Mouse (Mus musculus) cerebellum, postnatal 25 days (tissue): ENCODE measurements around the gene Bckdha.

Experiments
- DNase-seq, 2 experiments: peaks; one replicate each; pipeline ENCODE4 v3.0.0; 2021; ENCODE audit warnings: mixed read lengths in 2 of 2

Bckdha gene

DNA sequence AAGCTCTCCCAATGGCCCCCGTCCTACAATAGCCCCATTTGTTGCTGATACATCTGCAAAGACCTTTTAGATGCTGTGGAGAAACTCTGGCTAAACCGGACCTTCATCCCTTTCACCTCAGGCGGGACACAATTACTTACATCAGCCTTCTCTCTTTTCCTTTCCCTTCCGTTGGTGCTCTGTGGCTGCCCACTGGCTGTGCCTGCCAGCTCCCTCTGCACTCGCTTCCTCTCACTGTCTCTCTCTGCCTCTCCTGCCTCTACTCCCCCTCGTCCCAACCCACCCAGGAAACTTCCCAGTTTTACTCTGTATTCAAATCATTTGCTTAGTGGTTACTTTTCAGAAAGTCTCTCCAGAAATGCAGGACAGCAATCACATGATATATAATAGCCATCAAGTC is 48.7 kb downstream of the Bckdha start:
- no peak for DNase-seq

DNA sequence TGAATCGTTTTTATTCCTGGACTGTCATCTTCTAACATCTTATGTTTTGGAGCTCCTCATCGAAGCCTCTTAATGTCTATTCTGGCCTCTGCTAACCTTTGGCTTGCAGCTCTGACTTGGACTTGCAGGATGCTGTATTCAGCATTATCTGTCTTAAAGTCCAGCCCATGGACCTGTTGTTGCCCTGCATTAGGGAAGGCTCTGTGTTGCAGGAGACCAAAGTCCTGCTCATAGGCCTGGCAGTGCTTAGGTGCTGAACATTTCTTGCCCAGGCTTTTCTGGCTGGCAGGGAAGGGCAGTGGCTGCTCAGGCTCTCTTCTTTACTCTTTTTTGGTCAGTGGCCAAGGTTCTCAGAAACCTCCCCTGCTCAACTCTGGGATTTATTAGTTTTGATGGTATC is 51.6 kb downstream of the Bckdha start:
- DNase-seq, result no peak

- DNase-seq, result no peak
Observed at GRCm38 (mm10) chr7:25606625-25607063, 52.1 kb downstream of the Bckdha start.

DNA sequence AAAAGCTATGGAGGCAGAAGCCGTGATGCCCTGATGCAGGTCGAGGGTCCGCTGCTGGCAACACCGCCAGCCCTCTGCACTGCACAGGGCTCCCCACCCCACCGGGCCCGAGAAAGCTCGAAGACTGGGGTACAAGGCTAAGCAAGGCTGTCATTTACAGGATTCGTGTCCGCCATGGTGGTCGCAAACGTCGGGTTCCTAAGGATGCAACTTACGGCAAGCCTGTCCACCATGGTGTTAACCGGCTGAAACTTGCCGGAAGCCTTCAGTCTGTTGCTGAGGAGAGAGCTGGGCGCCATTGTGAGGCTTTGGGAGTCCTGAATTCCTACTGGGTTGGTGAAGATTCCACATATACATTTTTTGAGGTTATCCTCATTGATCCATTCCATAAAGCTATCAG is 57.4 kb downstream of the Bckdha start:
- DNase-seq, result no peak

DNA sequence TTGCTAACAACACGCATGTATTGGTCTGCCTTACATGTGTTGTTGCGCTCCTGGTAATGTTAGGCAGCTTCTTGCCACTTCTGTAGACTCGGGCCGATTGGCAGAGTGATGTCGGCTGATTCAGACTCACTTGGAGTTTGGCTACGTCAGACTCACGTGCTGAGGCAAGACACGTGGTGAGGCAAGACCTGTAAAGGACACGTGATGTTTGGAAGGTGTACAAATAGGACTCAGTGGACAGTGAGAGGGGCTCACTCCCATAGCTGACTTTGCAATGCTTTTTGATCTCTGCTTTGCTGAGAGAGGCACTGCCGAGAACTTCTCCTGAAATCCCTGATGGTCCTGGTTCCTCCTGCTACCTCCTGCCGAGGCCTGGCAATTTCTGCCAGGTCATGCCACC is 58.1 kb downstream of the Bckdha start:
- no peak for DNase-seq

- DNase-seq, result peak; percentile 73 to 84
Observed at GRCm38 (mm10) chr7:25599663-25600062, 59.1 kb downstream of the Bckdha start.

DNA sequence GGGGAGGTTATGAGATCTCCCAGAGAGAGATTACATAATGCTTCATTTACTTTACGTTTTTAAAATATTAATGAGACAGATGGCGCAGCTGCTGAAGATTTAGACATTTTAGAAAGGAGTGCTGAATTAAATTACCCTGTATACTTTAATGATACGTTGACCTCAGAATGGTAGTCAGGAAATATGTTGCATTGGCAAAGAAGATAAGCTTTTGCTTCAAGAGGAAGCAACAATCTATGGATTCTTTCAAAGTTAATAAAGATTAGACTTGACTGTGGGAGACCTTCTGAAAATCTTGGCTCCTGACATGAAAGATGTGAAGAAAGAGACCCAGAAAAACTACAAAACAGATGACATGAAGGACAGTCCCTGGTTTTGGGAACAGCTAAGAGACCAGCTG is 64.9 kb downstream of the Bckdha start:
- DNase-seq, result no peak

DNA sequence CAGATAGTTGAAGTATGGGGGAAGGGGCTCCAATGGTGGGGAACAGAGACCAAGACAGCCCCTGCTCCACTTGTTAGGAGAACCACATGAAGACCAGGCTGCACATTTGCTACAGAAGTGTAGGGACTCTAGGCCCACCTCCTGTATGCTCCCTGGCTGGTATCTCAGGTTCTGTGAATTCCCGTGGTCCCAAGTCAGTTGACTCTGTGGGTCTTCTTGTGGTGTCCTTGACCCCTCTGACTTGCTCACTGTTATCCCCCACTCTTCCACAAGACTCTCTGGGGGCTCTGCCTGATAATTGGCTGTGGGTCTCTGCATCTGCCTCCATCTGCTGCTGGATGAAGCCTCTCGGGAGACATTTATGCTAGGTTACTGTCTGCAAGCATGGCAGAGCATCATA is 67.6 kb downstream of the Bckdha start:
- DNase-seq, result no peak

GRCm38 (mm10) chr7:25585351-25586204 is 73.2 kb downstream of the Bckdha start:
- DNase-seq, result no peak

DNA sequence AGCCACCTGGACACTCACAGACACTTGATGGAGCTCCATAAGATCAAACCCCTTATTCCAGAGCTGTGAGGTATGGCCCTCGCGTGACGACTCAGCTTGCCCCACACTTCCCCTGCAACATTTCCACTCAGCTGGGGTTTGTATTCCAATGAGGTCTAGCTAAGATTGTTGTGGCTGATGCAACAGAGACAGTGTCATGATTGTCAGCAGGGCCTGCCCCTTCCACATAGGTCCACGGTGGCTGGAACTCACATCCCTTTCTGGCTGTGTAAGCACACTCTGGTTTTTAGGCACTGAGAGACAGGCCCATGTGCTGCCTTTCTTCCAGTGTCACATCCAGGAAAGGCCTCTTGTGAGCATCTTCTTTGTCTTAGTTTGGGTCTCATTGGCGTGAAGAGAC is 74.1 kb downstream of the Bckdha start:
- DNase-seq, result no peak

GRCm38 (mm10) chr7:25582301-25582810 is 76.4 kb downstream of the Bckdha start:
- DNase-seq, result no peak
